Mouse (Mus musculus) hindbrain, embryonic 13.5 days (tissue): ENCODE data around the gene Dlgap4. TPM values are rescaled to one million over a fixed set of nuclear protein-coding genes. Genes with fewer than 3 reads are reported as not detected.

ENCODE experiments used
- ATAC-seq: fragments of 200-750 bp; cut with Nextera tagmentation; 2 replicates; pipeline ENCODE4 v1.8.0; 2017; ENCODE audit warnings: moderate TSS enrichment; ENCODE audit not compliant: low FRiP score
- H3K27ac ChIP-seq: fragments of 300-500 bp; sonication (generic); 2 replicates; pipeline ENCODE4 v1.5.1; 2015; ENCODE audit warnings: inconsistent platforms, mild to moderate bottlenecking, moderate library complexity
- H3K27me3 ChIP-seq: fragments of 300-500 bp; sonication (generic); 2 replicates; pipeline ENCODE4 v1.6.1; 2015; ENCODE audit warnings: mild to moderate bottlenecking, inconsistent platforms
- H3K36me3 ChIP-seq: fragments of 300-500 bp; sonication (generic); 2 replicates; pipeline ENCODE4 v1.6.1; 2015; ENCODE audit warnings: mild to moderate bottlenecking, inconsistent platforms
- H3K4me1 ChIP-seq: fragments of 300-500 bp; sonication (generic); replicated peaks from 2 replicates; pipeline ENCODE4 v1.6.1; 2015; ENCODE audit warnings: inconsistent platforms
- H3K4me2 ChIP-seq: fragments of 300-500 bp; sonication (generic); 2 replicates; pipeline ENCODE4 v1.6.1; 2015; ENCODE audit warnings: inconsistent platforms, mild to moderate bottlenecking, moderate library complexity
- H3K4me3 ChIP-seq: fragments of 300-500 bp; sonication (generic); 2 replicates; pipeline ENCODE4 v1.5.1; 2015; ENCODE audit warnings: mild to moderate bottlenecking, inconsistent platforms
- H3K9ac ChIP-seq: fragments of 300-500 bp; sonication (generic); 2 replicates; pipeline ENCODE4 v1.6.1; 2015; ENCODE audit warnings: mild to moderate bottlenecking, inconsistent platforms
- H3K9me3 ChIP-seq: fragments of 300-500 bp; sonication (generic); 2 replicates; pipeline ENCODE4 v1.6.1; 2016; ENCODE audit warnings: inconsistent platforms
- WGBS: fragments of 180-500 bp; shearing (Covaris S2); methylation state at CpG from one replicate; pipeline ENCODE4 v1.1.7; 2015; 5-methylcytosine and 5-hydroxymethylcytosine counted together
- polyA plus RNA-seq: library from polyadenylated mRNA; unstranded; fragments of >200 nt; fragmentation: Nextera tagmentation; extraction: Ambion mirVana; gene quantifications from 2 replicates; pipeline ENCODE4 v1.2.1, GENCODE M21; 2015

The Dlgap4 gene
- polyA plus RNA-seq, 1 experiment from 2014 or later = 232 TPM

DNA sequence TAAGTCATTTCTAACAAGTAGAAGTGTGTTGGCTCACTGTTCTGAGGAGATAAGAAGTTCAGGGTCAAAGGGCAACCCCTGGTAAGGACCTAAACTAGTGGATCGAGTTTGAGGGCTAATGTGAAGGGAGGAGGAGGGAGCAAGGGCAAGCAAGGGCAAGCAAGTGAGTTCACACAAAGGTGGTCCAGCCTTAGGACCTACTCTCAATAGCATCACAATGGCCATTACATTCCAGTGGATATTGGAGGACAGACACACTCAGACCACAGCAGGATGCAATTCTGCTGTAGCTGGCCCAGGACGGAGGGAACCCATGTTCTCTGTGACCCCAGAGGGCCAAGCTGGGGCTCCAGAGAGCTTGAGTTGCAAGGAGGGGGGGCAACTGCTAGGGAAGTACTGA, 77.3 kb downstream of the Dlgap4 start:
- H3K4me2 ChIP-seq = no peak overlapping the region
- 40% methylated on average over 2 of the region's 2 CpGs for WGBS
- H3K9me3 ChIP-seq = no peaks in the 10 kb centered on the region
- peaks cover 9% of the 10 kb centered on the region; the same call in 1 of the 2 replicates for H3K27me3 ChIP-seq
- H3K4me1 ChIP-seq = peaks cover 46% of the 10 kb centered on the region
- no peak for ATAC-seq
- no peaks in the 10 kb centered on the region for H3K36me3 ChIP-seq
- H3K4me3 ChIP-seq = no peak overlapping the region
- H3K27ac ChIP-seq = no peak overlapping the region
- no peak overlapping the region for H3K9ac ChIP-seq

DNA sequence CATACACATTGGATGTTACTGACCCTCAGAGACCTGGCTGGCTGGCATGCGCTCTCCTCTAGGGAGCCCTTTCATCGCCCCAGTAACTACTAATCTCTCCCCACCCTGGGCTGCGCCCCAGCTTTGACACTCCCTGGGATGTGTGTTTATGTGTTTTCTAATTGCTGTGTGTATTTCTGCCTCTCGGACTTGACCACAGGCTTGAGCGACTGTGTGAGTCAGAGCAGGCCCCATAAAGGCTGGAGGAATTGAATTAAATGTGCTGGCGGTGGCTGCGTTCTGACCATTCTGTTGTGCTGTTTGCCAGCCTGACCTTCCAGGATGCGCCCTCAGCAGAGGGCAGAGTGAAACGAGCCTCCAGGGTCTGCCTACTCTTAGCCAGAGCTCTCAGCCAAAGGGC, 78.2 kb downstream of the Dlgap4 start:
- no peak for ATAC-seq
- Histone ChIP-seq H3K36me3 (no peaks in the 10 kb centered on the region), H3K4me3 (no peak overlapping the region), H3K4me2 (no peak overlapping the region), H3K9me3 (no peaks in the 10 kb centered on the region), H3K27me3 (peaks cover 3% of the 10 kb centered on the region; the same call in 1 of the 2 replicates), H3K9ac (no peak overlapping the region), H3K27ac (no peak overlapping the region), H3K4me1 (peaks cover 46% of the 10 kb centered on the region)
- WGBS = 49% methylated on average over 9 of the region's 9 CpGs

DNA sequence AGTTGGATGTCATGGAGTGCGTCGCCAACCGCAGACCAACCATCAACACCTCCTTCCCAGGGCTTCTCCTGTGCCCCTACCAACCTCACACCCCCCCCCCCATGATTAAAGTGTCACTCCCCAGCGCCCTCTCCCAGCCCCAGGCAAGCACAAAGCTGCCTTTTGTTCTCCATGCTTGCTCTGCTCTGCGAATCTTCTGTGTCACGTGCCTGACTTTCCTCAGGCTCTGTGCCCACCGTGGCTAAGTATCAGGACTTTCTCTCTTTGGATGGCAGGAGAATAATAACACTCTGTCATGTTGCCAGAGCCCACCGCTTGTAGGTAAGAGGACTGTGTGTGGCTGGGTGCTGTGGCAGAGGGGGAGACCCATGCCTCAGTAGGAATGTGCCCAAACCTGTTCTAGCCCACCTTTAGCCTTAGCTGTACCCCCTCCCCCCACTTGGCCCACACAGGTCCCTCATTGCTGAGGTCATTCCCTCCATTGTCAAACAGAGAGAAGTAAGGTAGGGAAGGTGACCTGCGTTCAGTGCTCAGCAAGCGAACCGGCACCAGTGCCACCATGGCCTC, 79.8 kb downstream of the Dlgap4 start:
- no peaks in the 10 kb centered on the region for H3K9me3 ChIP-seq
- H3K27me3 ChIP-seq = no peaks in the 10 kb centered on the region
- no peak overlapping the region for H3K4me3 ChIP-seq
- WGBS = 47% methylated on average over 11 of the region's 11 CpGs
- no peak for ATAC-seq
- no peak overlapping the region for H3K9ac ChIP-seq
- H3K4me1 ChIP-seq = peaks cover 59% of the 10 kb centered on the region
- H3K36me3 ChIP-seq = no peaks in the 10 kb centered on the region
- H3K27ac ChIP-seq = no peak overlapping the region
- no peak overlapping the region for H3K4me2 ChIP-seq

DNA sequence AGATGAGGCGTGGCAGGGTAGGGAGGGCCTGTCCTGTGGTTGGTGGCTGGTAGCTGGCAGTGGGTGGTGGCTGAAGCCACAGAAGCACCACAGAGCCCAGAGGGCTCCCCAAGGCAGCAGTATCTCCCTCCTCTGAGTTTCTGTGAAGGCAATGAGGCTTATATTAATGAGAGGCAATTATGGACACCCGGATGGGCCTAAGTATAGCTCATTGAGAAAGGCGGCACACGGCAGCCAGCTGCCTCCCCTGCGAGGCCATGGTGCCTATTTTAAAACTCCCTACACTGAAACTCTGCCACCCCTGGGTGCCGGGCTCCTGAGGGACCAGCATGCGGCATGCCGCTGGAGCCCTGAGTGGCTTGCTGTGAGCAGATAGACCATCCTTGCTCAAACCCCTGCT, 83.8 kb downstream of the Dlgap4 start:
- Histone ChIP-seq H3K4me1 (peaks cover 39% of the 10 kb centered on the region), H3K9ac (no peak overlapping the region), H3K27me3 (no peaks in the 10 kb centered on the region), H3K27ac (peak overlapping the region; percentile 36; the same call in 1 of the 2 replicates), H3K36me3 (peaks cover 8% of the 10 kb centered on the region), H3K4me3 (no peak overlapping the region), H3K9me3 (no peaks in the 10 kb centered on the region), H3K4me2 (no peak overlapping the region)
- WGBS = 57% methylated on average over 8 of the region's 8 CpGs
- no peak for ATAC-seq

DNA sequence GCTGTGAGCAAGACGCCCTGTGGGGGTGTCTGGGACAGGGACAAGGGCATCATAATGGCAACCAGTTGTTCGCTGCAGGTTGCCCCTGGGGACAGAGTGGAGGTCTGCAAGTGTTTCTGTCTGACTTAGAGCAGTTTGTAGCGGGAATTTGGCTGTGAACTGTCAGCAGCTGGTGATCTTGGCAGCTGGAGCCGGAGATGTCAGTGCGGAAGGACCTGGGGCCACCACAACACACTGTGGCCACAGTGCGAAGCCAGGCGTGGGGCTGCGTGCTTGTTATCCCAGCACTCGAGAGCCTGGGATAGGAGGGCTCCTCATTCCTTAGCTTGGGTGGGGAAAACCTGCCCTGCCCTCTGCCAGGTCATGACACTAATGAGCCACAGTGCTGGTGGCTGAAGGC, 84.7 kb downstream of the Dlgap4 start:
- Histone ChIP-seq H3K9me3 (no peaks in the 10 kb centered on the region), H3K4me3 (no peak overlapping the region), H3K4me1 (peaks cover 36% of the 10 kb centered on the region), H3K27me3 (no peaks in the 10 kb centered on the region), H3K36me3 (peaks cover 8% of the 10 kb centered on the region), H3K9ac (no peak overlapping the region), H3K4me2 (no peak overlapping the region), H3K27ac (no peak overlapping the region)
- no peak for ATAC-seq
- 66% methylated on average over 9 of the region's 9 CpGs for WGBS

DNA sequence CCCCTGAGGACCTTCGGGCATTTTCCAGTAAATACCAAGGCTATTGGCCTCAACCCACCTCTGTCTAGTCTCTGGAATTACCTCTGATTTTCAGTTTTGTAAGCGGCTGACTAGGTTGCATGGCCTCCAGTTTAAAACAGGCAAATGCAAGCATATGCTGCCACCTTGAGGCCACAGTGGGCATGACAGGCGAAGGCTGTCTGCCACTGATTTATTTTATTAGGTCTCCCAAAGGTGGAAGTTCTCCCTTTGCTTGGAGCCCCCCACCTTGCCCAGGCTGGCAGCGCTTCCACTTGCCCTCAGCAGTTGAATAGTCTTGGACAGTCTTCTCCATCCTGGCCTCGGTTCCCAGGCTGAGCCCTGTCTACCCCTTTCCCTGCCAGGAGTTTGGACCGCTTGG, 92.0 kb downstream of the Dlgap4 start:
- 22% methylated on average over 6 of the region's 6 CpGs for WGBS
- no peak overlapping the region for H3K9ac ChIP-seq
- H3K4me1 ChIP-seq = 0 out of 2 replicates have a peak, but pooled peaks cover 3% of the 10 kb centered on the region
- peaks cover 24% of the 10 kb centered on the region for H3K36me3 ChIP-seq
- H3K4me3 ChIP-seq = no peak overlapping the region
- 0 out of 2 replicates have a peak, but pooled peaks cover 8% of the 10 kb centered on the region for H3K27me3 ChIP-seq
- no peak overlapping the region for H3K27ac ChIP-seq
- ATAC-seq = peak; percentile 50
- no peaks in the 10 kb centered on the region for H3K9me3 ChIP-seq
- H3K4me2 ChIP-seq = no peak overlapping the region

DNA sequence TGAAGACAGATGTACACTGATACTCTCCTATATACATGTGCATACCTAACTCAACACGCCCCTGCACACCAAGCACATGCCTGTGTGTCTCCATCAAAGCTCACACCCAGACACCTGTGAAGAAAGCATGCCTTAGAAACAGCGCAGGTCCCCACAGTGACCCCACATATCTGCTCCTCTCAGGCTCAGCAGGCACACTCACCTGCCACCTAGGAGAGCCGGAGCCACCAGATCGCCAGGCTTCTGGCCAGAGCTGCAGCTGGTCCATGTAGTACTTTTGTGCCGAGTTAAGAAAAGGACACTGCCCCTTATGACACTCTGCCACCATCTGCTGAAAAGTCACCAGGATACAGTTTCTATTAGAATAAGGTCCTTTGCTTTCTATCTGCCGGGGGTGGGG, 103.2 kb downstream of the Dlgap4 start:
- ATAC-seq = no peak
- H3K4me2 ChIP-seq = no peak overlapping the region
- H3K9ac ChIP-seq = no peak overlapping the region
- WGBS = 79% methylated on average over 6 of the region's 6 CpGs
- H3K27ac ChIP-seq = no peak overlapping the region
- H3K9me3 ChIP-seq = no peaks in the 10 kb centered on the region
- peaks cover 30% of the 10 kb centered on the region for H3K4me1 ChIP-seq
- no peaks in the 10 kb centered on the region for H3K27me3 ChIP-seq
- H3K36me3 ChIP-seq = peaks cover 5% of the 10 kb centered on the region; the same call in 1 of the 2 replicates
- H3K4me3 ChIP-seq = no peak overlapping the region

DNA sequence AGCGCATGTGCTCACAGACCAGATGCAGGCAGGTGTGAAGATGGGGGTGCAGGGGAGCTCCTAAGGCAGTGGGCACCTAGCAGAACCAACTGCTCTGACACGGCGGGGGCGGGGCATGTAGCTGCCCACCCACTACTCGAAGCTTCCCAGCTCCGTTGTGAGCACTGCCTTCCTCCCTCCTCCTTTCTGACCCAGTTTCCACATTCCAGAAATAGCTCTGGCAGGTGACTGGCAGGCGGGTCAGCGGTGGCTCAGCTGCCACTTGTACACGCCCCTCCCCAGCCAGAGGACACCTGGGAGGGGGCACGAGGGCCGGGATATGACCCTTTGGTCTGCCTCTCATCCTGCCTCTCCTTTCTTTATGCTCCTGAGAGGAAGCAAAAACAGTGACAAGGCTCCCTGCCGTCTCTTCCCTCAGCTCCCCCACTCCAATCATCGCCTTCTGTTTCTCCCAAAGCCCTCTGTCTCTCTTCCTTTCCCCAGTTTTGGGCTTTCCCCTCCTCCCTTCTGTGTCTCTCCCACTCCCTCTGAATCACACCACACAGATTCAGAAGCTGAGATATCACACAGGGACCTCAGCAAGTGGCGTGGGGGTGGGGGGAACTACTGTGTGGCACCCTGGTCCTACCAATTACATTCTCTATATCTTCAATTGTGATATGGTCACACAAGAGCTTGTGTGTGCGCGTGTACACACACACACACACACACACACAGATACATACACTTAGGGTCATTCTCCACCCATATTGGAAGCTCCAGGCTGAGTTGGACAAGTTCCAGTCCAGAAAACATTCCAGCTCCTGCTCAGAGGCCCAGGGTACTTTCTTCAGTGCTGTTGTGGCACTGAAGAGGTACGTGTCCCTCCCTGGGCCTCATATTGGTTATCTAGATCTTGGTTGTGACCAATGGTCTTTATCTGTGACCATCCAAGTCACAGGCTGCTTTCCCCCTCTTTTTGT, 104.1 kb downstream of the Dlgap4 start:
- WGBS = 23% methylated on average over 17 of the region's 17 CpGs
- no peak for ATAC-seq
- Histone ChIP-seq H3K27me3 (no peaks in the 10 kb centered on the region), H3K4me2 (peak overlapping the region; percentile 30), H3K36me3 (peaks cover 5% of the 10 kb centered on the region; the same call in 1 of the 2 replicates), H3K4me3 (0 out of 2 replicates have a peak overlapping the region, but pooled peaks have one; percentile 5), H3K9me3 (no peaks in the 10 kb centered on the region), H3K9ac (peak overlapping the region; percentile 65), H3K27ac (peak overlapping the region; percentile 55), H3K4me1 (peaks cover 34% of the 10 kb centered on the region)

DNA sequence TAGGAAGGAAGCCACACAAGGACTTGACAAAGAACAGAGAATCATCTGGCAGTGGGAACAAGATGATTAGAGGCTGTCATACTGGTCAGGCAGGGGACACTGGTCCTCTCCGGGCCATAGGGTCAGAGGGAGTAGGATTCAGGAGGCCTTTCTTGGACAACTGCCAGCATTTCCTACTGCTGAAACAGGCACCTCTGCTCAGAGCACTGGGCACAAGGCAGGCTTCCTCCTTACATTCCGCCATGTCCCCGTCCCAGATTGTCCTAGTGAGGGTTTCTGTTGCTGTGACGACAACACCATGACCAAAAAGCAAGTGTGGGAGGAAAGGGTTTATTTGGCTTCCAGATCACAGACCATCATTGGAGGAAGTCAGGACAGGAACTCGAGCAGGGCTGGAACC, 105.3 kb downstream of the Dlgap4 start:
- Histone ChIP-seq H3K9ac (peak overlapping the region; percentile 43; the same call in 1 of the 2 replicates), H3K4me2 (no peak overlapping the region), H3K36me3 (no peaks in the 10 kb centered on the region), H3K9me3 (no peaks in the 10 kb centered on the region), H3K27ac (peak overlapping the region; percentile 30; the same call in 1 of the 2 replicates), H3K4me1 (peaks cover 46% of the 10 kb centered on the region), H3K4me3 (no peak overlapping the region), H3K27me3 (no peaks in the 10 kb centered on the region)
- ATAC-seq = no peak
- WGBS = 57% methylated on average over 5 of the region's 5 CpGs

DNA sequence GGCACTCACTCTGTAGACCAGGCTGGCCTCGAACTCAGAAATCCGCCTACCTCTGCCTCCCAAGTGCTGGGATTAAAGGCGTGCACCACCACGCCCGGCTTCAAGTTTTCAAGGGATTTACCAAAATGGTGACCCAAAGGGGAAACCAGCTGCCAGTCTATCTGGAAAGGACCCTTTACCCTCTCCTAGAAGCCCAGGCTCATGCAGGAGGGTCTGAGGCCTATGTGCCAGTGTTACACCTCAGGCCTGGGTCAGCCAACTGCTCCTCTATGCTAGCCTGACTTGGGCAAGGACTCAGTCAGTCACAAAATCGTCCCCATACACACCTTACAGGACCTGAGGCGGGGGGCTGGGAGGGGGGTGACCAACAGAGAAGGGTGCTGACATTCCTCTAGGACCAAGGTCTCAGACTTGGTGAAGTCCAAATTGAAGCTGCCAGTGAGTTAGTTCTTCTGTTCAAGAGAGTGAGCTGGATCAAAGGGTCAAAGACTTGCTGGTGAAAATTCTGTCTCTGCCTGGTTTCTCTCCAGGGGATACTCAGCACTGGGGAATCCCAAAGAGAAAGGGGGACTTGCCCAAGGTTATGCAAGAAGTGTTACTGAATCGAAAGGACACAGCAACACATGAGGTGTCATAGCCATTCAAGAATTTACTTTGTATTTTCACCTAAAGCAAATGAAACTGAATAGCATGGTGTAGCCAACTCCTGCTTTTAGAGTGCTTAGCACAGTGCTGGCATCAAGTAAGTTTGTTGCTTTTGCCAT, 106.2 kb downstream of the Dlgap4 start:
- WGBS = 89% methylated on average over 8 of the region's 8 CpGs
- peak overlapping the region; percentile 100 for H3K9ac ChIP-seq
- no peaks in the 10 kb centered on the region for H3K36me3 ChIP-seq
- peak overlapping the region; percentile 89 for H3K4me2 ChIP-seq
- peak overlapping the region; percentile 97 for H3K4me3 ChIP-seq
- no peak for ATAC-seq
- no peaks in the 10 kb centered on the region for H3K9me3 ChIP-seq
- peak overlapping the region; percentile 96 for H3K27ac ChIP-seq
- H3K27me3 ChIP-seq = no peaks in the 10 kb centered on the region
- H3K4me1 ChIP-seq = peaks cover 55% of the 10 kb centered on the region

DNA sequence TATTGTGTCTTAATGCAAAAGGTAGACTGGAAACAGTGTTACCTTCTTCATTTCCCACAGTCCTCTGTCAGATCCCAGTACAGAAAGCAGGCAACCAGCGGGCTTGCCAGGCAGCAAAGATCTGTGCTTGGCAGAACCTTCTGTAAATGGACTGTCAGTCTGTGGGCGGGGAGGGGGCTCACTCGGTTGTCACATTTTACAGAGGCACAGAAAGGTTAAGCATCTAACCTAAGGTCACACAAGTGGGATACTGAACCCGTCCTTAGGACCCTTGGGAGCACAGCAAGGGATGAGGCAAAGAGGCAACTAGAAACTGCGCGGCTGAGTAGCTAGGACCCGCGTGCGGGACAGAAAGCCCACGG, 106.8 kb downstream of the Dlgap4 start:
- H3K27me3 ChIP-seq = no peaks in the 10 kb centered on the region
- no peaks in the 10 kb centered on the region for H3K36me3 ChIP-seq
- peak overlapping the region; percentile 97 for H3K4me3 ChIP-seq
- WGBS = 2% methylated on average over 10 of the region's 10 CpGs
- H3K4me1 ChIP-seq = peaks cover 61% of the 10 kb centered on the region
- ATAC-seq = peak; percentile 1; the same call in 1 of the 2 replicates
- H3K9ac ChIP-seq = peak overlapping the region; percentile 100
- H3K9me3 ChIP-seq = no peaks in the 10 kb centered on the region
- peak overlapping the region; percentile 89 for H3K4me2 ChIP-seq
- H3K27ac ChIP-seq = peak overlapping the region; percentile 96
